Mouse (Mus musculus) heart, embryonic 14.5 days (tissue): ENCODE measurements around the gene Pigm. TPM values are rescaled to one million over a fixed set of nuclear protein-coding genes. Genes with fewer than 3 reads are reported as not detected.

ENCODE experiments used
- ATAC-seq: fragments of 200-750 bp; cut with Nextera tagmentation; 2 replicates; pipeline ENCODE4 v1.8.0; 2017; ENCODE audit warnings: low read depth, moderate TSS enrichment; ENCODE audit not compliant: insufficient number of reproducible peaks, insufficient read depth, low FRiP score
- H3K27ac ChIP-seq, 2 experiments: fragments of 200-500 bp in 1 of 2; fragments of 300-500 bp in 1 of 2; sonication (generic) in 1 of 2; replicated peaks in 1 of 2; 2 replicates each; pipeline ENCODE4 v1.5.1; 2012 to 2014; ENCODE audit warnings: low read depth in 2 of 2, low read length in 2 of 2, control low read depth in 1 of 2, mild to moderate bottlenecking in 1 of 2, mixed read lengths in 1 of 2; ENCODE audit not compliant: control insufficient read depth in 1 of 2, insufficient read depth in 1 of 2
- H3K27me3 ChIP-seq: fragments of 300-500 bp; sonication (generic); 2 replicates; pipeline ENCODE4 v1.6.1; 2014; ENCODE audit warnings: mild to moderate bottlenecking, low read length, control low read depth; ENCODE audit not compliant: control insufficient read depth, insufficient read depth
- H3K36me3 ChIP-seq: fragments of 300-500 bp; sonication (generic); 2 replicates; pipeline ENCODE4 v1.6.1; 2014; ENCODE audit warnings: mild to moderate bottlenecking, control low read depth, low read length, mixed read lengths; ENCODE audit not compliant: control insufficient read depth, insufficient read depth
- H3K4me1 ChIP-seq, 2 experiments: fragments of 200-500 bp in 1 of 2; fragments of 300-500 bp in 1 of 2; sonication (generic) in 1 of 2; 2 replicates each; pipeline ENCODE4 v1.6.1; 2012 to 2014; ENCODE audit warnings: low read length in 2 of 2, control low read depth in 1 of 2, mixed read lengths in 1 of 2; ENCODE audit not compliant: control insufficient read depth in 2 of 2, insufficient read depth in 2 of 2
- H3K4me2 ChIP-seq: fragments of 300-500 bp; sonication (generic); 2 replicates; pipeline ENCODE4 v1.6.1; 2014; ENCODE audit warnings: mild to moderate bottlenecking, low read length
- H3K4me3 ChIP-seq, 2 experiments: fragments of 200-500 bp in 1 of 2; fragments of 300-500 bp in 1 of 2; sonication (generic) in 1 of 2; 2 replicates each; pipeline ENCODE4 v1.5.1; 2012 to 2014; ENCODE audit warnings: low read length in 2 of 2, mild to moderate bottlenecking in 2 of 2, control low read depth in 1 of 2, low read depth in 1 of 2, moderate library complexity in 1 of 2; ENCODE audit not compliant: control insufficient read depth in 1 of 2, insufficient read depth in 1 of 2
- H3K9ac ChIP-seq: fragments of 300-500 bp; sonication (generic); 2 replicates; pipeline ENCODE4 v1.6.1; 2014; ENCODE audit warnings: mild to moderate bottlenecking, low read length
- H3K9me3 ChIP-seq: fragments of 300-500 bp; sonication (generic); 2 replicates; pipeline ENCODE4 v1.6.1; 2016; ENCODE audit warnings: low read length, control low read depth; ENCODE audit not compliant: control insufficient read depth
- WGBS: fragments of 180-500 bp; shearing (Covaris S2); extraction: QIAGEN DNeasy Blood & Tissue Kit; methylation state at CpG from one replicate; pipeline ENCODE4 v1.1.7; 2014; 5-methylcytosine and 5-hydroxymethylcytosine counted together
- polyA plus RNA-seq: library from polyadenylated mRNA; unstranded; fragments of >200 nt; fragmentation: Nextera tagmentation; extraction: Ambion mirVana; gene quantifications from 2 replicates; pipeline ENCODE4 v1.2.1, GENCODE M21; 2014

Gene Pigm
- polyA plus RNA-seq, 1 experiment from 2014 or later, result 6.3 TPM

GRCm38 (mm10) chr1:172352001-172352400 is 24.3 kb upstream of the Pigm start:
- H3K9me3 ChIP-seq, result no peaks in the 10 kb centered on the region
- H3K36me3 ChIP-seq, result no peaks in the 10 kb centered on the region
- 57% methylated on average over 6 of the region's 6 CpGs for WGBS
- no peak overlapping the region for H3K4me2 ChIP-seq
- no peak overlapping the region for H3K4me3 ChIP-seq
- no peak for ATAC-seq
- peaks cover 8 to 10% of the 10 kb centered on the region in 2 experiments; a peak in 3 of 4 replicates for H3K4me1 ChIP-seq
- H3K9ac ChIP-seq, result no peak overlapping the region
- H3K27ac ChIP-seq, result no peak overlapping the region
- peaks cover 37% of the 10 kb centered on the region for H3K27me3 ChIP-seq

- H3K9ac ChIP-seq, result no peak overlapping the region
- no peaks in the 10 kb centered on the region for H3K36me3 ChIP-seq
- no peak overlapping the region for H3K4me2 ChIP-seq
- no peak for ATAC-seq
- peaks cover 8 to 10% of the 10 kb centered on the region in 2 experiments; a peak in 3 of 4 replicates for H3K4me1 ChIP-seq
- no peak overlapping the region for H3K27ac ChIP-seq
- peaks cover 37% of the 10 kb centered on the region for H3K27me3 ChIP-seq
- no peaks in the 10 kb centered on the region for H3K9me3 ChIP-seq
- WGBS, result 69% methylated on average over 3 of the region's 3 CpGs
- H3K4me3 ChIP-seq, result no peak overlapping the region
Measured at GRCm38 (mm10) chr1:172352453-172352852, 23.9 kb upstream of the Pigm start.

GRCm38 (mm10) chr1:172355336-172355735 is 21.0 kb upstream of the Pigm start:
- Histone ChIP-seq H3K9ac (no peak overlapping the region), H3K27ac (no peak overlapping the region), H3K27me3 (peaks cover 35% of the 10 kb centered on the region), H3K9me3 (no peaks in the 10 kb centered on the region), H3K4me2 (no peak overlapping the region), H3K36me3 (no peaks in the 10 kb centered on the region), H3K4me3 (no peak overlapping the region), H3K4me1 (peaks cover 3 to 5% of the 10 kb centered on the region in 2 experiments; a peak in 2 of 4 replicates)
- 39% methylated on average over 3 of the region's 3 CpGs for WGBS
- ATAC-seq, result no peak

DNA sequence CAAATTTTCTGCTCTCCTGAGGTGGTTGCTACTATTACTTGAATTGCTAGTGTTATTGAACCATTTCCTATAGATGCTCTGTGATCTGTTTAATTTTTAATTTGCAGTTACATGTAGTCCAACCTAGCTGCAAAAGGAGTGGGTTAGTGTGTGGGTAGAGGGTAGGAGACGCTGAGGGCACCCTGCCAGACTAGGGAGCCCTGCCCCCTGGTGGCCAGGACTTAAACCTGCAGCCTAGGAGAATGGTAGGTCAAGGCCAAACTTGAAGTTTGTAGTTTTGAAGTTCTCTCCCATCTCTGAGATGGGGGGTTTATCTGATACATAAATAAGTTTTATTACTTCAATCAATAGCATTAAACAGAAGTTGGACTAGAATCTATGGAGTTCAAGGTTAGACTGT is 18.8 kb upstream of the Pigm start:
- Histone ChIP-seq H3K4me2 (no peak overlapping the region), H3K27ac (no peak overlapping the region), H3K4me1 (no peaks in the 10 kb centered on the region), H3K9ac (no peak overlapping the region), H3K9me3 (no peaks in the 10 kb centered on the region), H3K27me3 (peaks cover 20% of the 10 kb centered on the region), H3K4me3 (no peak overlapping the region), H3K36me3 (no peaks in the 10 kb centered on the region)
- 4% methylated on average over 1 of the region's 1 CpGs for WGBS
- no peak for ATAC-seq

DNA sequence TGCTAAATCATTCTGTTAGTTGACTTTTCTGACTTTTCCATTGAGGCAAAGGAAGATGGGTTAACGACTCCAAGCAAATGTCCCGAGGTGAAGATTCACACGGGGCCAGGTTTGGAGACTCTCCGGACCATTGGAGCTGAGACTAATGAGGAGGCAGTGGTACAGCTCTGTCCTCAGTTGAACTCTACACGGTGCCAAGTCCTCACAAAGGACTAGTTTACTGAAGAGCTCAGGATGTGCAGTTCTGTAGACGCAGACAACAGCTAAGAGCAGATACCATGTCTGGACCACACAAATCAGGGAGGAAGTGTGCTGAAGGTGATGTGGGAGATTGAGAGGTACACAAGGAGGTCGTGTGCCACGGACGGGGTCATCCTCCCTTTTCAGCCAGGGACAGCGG is 18.0 kb upstream of the Pigm start:
- Histone ChIP-seq H3K36me3 (no peaks in the 10 kb centered on the region), H3K27me3 (peaks cover 20% of the 10 kb centered on the region), H3K4me1 (no peaks in the 10 kb centered on the region), H3K4me3 (no peak overlapping the region), H3K27ac (no peak overlapping the region), H3K9ac (no peak overlapping the region), H3K9me3 (no peaks in the 10 kb centered on the region), H3K4me2 (no peak overlapping the region)
- no peak for ATAC-seq
- 67% methylated on average over 10 of the region's 10 CpGs for WGBS

- Histone ChIP-seq H3K27me3 (peaks cover 15% of the 10 kb centered on the region), H3K4me2 (no peak overlapping the region; the same call in 1 of the 2 replicates), H3K36me3 (no peaks in the 10 kb centered on the region), H3K27ac (no peak overlapping the region), H3K9me3 (no peaks in the 10 kb centered on the region), H3K4me3 (no peak overlapping the region), H3K9ac (no peak overlapping the region), H3K4me1 (peaks cover 2 to 5% of the 10 kb centered on the region in 2 experiments; a peak in 3 of 4 replicates)
- no peak for ATAC-seq
- 9% methylated on average over 6 of the region's 6 CpGs for WGBS
Measured at GRCm38 (mm10) chr1:172364684-172365083, 11.7 kb upstream of the Pigm start.

GRCm38 (mm10) chr1:172368768-172369418 is 7.5 kb upstream of the Pigm start:
- Histone ChIP-seq H3K27ac (no peak overlapping the region), H3K36me3 (no peaks in the 10 kb centered on the region), H3K4me2 (peak overlapping the region; percentile 50), H3K9me3 (no peaks in the 10 kb centered on the region), H3K4me3 (no peak overlapping the region), H3K27me3 (peaks cover 14% of the 10 kb centered on the region), H3K9ac (no peak overlapping the region), H3K4me1 (peaks cover 2 to 5% of the 10 kb centered on the region in 2 experiments; a peak in 3 of 4 replicates)
- ATAC-seq, result no peak
- 16% methylated on average over 23 of the region's 23 CpGs for WGBS
